Mouse (Mus musculus): ENCODE results near the gene Mgat4b. TPM values are rescaled to one million over a fixed set of nuclear protein-coding genes. Genes with fewer than 3 reads are reported as not detected.

Mgat4b gene
- polyA plus RNA-seq, 1 experiment from 2014 or later, result 39.3 TPM

DNA sequence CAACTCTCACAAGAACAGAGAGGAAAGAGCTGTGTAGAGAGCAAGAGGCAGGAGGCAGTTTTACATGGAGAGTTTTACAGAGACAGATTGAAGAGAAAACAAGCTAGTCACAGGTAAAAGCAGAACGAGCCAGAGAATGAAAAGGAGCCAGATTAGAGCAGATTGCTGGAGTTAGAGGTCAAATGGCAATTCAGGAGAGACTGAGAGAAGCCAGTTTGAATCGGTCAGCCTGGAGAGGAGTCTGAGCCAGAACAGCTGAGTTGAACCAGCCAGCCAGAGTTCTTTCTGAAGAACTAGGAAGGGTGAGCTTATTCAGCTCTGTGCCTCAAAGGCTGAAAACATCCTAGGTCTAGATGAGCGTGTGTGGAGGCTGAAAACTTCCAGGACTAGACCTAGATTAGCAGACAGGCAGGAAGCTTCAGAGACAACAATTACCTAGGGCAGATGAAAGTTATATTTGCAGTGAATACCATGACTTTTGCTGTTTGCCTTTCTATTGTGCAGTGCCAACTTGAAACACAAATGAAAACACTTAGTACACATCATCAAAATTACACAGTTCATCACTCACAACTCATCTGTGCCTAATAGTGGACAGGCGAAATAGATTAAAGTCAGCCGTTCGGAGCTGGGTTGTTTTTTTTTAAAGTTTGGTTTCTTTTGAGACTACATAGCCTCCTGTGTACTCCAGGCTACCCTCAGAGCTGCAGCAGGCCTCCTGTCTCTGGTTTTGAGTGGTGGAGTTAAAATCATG lies 30.0 kb upstream of the Mgat4b start:
- WGBS, result 69% methylated on average over 6 of the region's 6 CpGs
- Histone ChIP-seq H3K4me3 (no peak overlapping the region), H3K36me3 (peaks cover 22% of the 10 kb centered on the region), H3K27ac (ENCODE audit: poor library complexity, severe bottlenecking) (no peak overlapping the region), H3K4me1 (replicated peaks) (peaks cover 32% of the 10 kb centered on the region), H3K9ac (no peak overlapping the region), H3K27me3 (replicated peaks) (no peaks in the 10 kb centered on the region), H3K9me3 (replicated peaks) (no peaks in the 10 kb centered on the region), H3K4me2 (no peak overlapping the region)
- no peak for ATAC-seq (ENCODE audit: insufficient number of reproducible peaks, low FRiP score)

DNA sequence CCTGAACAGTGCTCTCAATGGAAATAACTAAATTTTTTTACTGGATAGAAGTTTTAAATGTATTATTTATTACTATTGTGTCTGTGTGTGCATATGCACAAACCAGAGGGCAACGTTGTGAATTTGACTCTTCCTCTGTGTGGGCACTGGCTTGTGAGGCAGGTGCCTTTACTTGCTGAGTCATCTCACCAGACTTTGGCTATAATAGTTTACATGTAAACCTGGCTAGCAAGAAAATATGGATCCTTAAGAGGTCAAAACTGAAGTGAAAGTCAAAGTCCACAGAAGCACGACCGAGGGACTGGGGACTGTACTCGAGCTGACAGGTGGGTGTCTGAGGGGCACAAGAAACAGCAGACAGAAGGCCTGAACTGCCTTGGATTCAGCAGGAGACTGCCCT lies 28.0 kb upstream of the Mgat4b start:
- Histone ChIP-seq H3K27ac (ENCODE audit: poor library complexity, severe bottlenecking) (no peak overlapping the region), H3K4me3 (no peak overlapping the region), H3K27me3 (replicated peaks) (no peaks in the 10 kb centered on the region), H3K9ac (0 out of 2 replicates have a peak overlapping the region, but pooled peaks have one; percentile 26), H3K4me2 (no peak overlapping the region), H3K4me1 (replicated peaks) (peaks cover 29% of the 10 kb centered on the region), H3K36me3 (peaks cover 15% of the 10 kb centered on the region), H3K9me3 (replicated peaks) (no peaks in the 10 kb centered on the region)
- 75% methylated on average over 4 of the region's 4 CpGs for WGBS
- ATAC-seq (ENCODE audit: insufficient number of reproducible peaks, low FRiP score), result no peak

DNA sequence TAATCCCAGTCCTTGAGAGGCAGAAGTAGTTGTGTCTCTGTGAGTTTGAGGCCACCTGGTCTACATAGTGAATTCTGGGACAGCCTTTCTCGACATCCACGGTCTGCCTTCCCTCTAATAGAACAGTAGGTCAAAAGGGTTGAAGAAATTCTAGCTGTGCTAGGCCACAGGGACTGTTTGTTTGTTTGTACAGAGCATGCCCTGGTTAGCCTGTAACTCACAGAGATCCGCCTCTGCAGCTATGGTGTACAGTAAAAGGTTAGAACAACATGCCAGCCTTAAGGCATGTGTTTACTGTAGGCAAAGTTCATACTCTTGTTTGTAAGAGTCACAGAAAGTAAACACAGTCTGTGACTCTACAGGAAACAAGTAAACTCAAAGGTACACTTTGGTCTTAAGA lies 25.9 kb upstream of the Mgat4b start:
- no peak overlapping the region for H3K9ac ChIP-seq
- no peaks in the 10 kb centered on the region for H3K9me3 ChIP-seq (replicated peaks)
- no peak overlapping the region for H3K4me3 ChIP-seq
- no peak for ATAC-seq (ENCODE audit: insufficient number of reproducible peaks, low FRiP score)
- no peak overlapping the region for H3K27ac ChIP-seq (ENCODE audit: poor library complexity, severe bottlenecking)
- H3K4me2 ChIP-seq, result no peak overlapping the region
- WGBS, result 87% methylated on average over 3 of the region's 3 CpGs
- no peaks in the 10 kb centered on the region for H3K27me3 ChIP-seq (replicated peaks)
- peaks cover 14% of the 10 kb centered on the region; the same call in 1 of the 2 replicates for H3K36me3 ChIP-seq
- peaks cover 14% of the 10 kb centered on the region for H3K4me1 ChIP-seq (replicated peaks)

DNA sequence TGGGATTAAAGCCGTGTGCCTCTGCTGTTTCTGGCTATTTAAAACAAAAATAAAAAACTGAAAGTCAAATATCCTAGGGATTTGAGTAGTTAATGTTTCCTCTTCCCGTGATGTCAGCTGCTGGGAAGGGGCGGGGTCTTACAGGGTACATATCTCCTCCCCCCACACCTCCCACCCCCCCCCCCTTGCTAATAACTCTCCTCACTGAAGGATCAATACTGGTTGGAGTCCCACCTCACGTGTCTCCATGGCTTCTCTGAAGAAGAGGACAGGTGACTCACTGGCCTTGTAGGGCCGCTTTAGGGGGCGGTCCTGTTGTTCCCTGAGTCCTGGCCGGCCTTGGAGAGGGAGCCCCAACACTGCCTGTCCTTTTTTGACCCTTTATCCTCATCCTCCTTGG lies 22.0 kb upstream of the Mgat4b start:
- H3K36me3 ChIP-seq, result peaks cover 9% of the 10 kb centered on the region; the same call in 1 of the 2 replicates
- H3K9ac ChIP-seq, result no peak overlapping the region

DNA sequence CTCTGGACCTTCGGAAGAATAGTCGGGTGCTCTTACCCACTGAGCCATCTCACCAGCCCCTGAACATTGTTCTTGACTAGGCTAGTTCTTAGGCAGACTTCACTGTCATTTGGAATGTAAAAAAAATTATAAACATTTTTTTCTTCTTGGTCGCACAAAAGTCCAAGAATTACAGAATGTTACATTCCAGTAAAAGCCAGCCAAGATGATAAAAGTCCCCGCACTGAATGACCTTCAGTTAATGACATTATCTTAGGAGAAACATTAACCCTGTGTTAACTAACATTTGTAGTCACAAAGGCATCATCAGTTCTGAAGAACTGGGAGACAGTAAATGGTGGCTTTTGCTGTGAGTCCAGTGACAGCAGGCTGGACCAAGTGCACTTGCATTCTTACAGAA lies 20.3 kb upstream of the Mgat4b start:
- Histone ChIP-seq H3K4me1 (replicated peaks) (no peaks in the 10 kb centered on the region), H3K4me2 (no peak overlapping the region), H3K9me3 (replicated peaks) (no peaks in the 10 kb centered on the region), H3K27ac (ENCODE audit: poor library complexity, severe bottlenecking) (no peak overlapping the region), H3K27me3 (replicated peaks) (no peaks in the 10 kb centered on the region), H3K9ac (no peak overlapping the region), H3K36me3 (peaks cover 21% of the 10 kb centered on the region; the same call in 1 of the 2 replicates), H3K4me3 (no peak overlapping the region)
- WGBS, result 69% methylated on average over 4 of the region's 4 CpGs
- no peak for ATAC-seq (ENCODE audit: insufficient number of reproducible peaks, low FRiP score)

More for the DNA sequence above, 22.0 kb upstream of the Mgat4b start:
- H3K4me2 ChIP-seq, result no peak overlapping the region
- H3K27ac ChIP-seq (ENCODE audit: poor library complexity, severe bottlenecking), result no peak overlapping the region
- 74% methylated on average over 7 of the region's 7 CpGs for WGBS
- no peaks in the 10 kb centered on the region for H3K9me3 ChIP-seq (replicated peaks)
- H3K4me3 ChIP-seq, result no peak overlapping the region
- H3K27me3 ChIP-seq (replicated peaks), result no peaks in the 10 kb centered on the region
- H3K4me1 ChIP-seq (replicated peaks), result peaks cover 5% of the 10 kb centered on the region
- ATAC-seq (ENCODE audit: insufficient number of reproducible peaks, low FRiP score), result no peak

DNA sequence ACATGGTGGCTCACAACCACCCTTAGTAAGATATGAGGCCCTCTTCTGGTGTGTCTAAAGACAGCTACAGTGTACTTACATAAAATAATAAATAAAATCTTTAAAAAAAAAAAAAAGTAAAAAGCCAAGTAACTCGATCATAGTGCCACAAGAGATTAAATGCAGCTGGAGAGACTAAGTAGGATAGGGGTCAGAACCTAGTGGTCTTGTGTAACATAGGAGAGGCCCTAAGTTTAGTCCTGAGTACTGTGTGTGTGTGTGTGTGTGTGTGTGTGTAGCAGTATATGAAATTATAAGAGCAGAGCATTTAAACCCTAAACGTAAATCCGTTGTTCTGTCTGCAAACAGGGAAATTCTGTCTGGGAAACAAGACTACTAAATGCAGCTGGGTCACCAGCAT lies 18.4 kb upstream of the Mgat4b start:
- 89% methylated on average over 3 of the region's 3 CpGs for WGBS
- no peak overlapping the region for H3K27ac ChIP-seq (ENCODE audit: poor library complexity, severe bottlenecking)
- no peaks in the 10 kb centered on the region for H3K27me3 ChIP-seq (replicated peaks)
- no peaks in the 10 kb centered on the region for H3K4me1 ChIP-seq (replicated peaks)
- H3K4me3 ChIP-seq, result no peak overlapping the region
- ATAC-seq (ENCODE audit: insufficient number of reproducible peaks, low FRiP score), result no peak
- no peak overlapping the region for H3K4me2 ChIP-seq
- no peaks in the 10 kb centered on the region for H3K9me3 ChIP-seq (replicated peaks)
- H3K9ac ChIP-seq, result no peak overlapping the region
- peaks cover 26% of the 10 kb centered on the region; the same call in 1 of the 2 replicates for H3K36me3 ChIP-seq

DNA sequence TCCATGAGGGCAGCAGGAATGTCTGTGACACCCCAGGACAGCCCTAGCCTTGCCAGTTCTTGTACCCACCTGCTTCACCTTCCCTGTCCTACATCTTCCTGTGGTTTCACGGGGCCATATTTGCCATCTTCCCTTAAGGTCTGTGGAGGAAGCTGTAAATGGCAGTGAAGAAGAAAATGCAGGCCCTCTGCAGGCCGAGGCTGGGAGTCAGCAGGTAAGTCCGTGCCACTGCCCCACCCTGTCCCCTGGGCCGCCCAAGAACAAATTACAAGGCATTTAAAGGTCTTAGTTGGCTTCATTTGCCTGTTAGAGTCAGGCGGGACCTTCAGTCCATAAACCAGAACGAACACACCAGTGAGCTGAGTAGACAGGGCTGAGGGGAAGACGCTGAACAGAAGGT lies 16.6 kb upstream of the Mgat4b start:
- Histone ChIP-seq H3K27me3 (replicated peaks) (no peaks in the 10 kb centered on the region), H3K4me1 (replicated peaks) (no peaks in the 10 kb centered on the region), H3K36me3 (peaks cover 32% of the 10 kb centered on the region), H3K9me3 (replicated peaks) (no peaks in the 10 kb centered on the region), H3K27ac (ENCODE audit: poor library complexity, severe bottlenecking) (no peak overlapping the region), H3K4me2 (no peak overlapping the region), H3K9ac (no peak overlapping the region), H3K4me3 (no peak overlapping the region)
- no peak for ATAC-seq (ENCODE audit: insufficient number of reproducible peaks, low FRiP score)
- WGBS, result 81% methylated on average over 7 of the region's 7 CpGs

DNA sequence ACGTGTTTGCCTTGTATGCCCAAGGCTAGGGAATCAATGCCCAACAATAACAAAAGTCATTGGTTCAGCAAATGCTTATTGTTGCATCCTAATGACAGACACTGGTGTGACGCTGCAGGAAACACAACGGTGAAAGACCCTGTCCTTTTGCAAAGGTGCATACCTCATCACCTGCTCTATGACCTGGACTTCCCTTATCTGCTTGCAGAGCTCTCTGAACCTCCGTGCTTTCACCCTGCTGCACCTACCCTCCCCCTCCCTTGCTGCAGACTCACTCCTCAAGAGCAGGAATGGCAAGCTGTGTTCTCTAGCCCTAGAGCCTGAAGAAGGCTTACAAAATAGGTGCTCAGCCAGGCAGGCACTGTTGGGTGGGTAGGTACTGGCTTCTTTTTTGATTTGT lies 15.9 kb upstream of the Mgat4b start:
- peaks cover 39% of the 10 kb centered on the region for H3K36me3 ChIP-seq
- no peaks in the 10 kb centered on the region for H3K9me3 ChIP-seq (replicated peaks)
- H3K4me3 ChIP-seq, result no peak overlapping the region
- no peak for ATAC-seq (ENCODE audit: insufficient number of reproducible peaks, low FRiP score)
- 58% methylated on average over 4 of the region's 4 CpGs for WGBS
- no peak overlapping the region for H3K9ac ChIP-seq
- H3K4me1 ChIP-seq (replicated peaks), result no peaks in the 10 kb centered on the region
- H3K27me3 ChIP-seq (replicated peaks), result no peaks in the 10 kb centered on the region
- H3K4me2 ChIP-seq, result no peak overlapping the region
- H3K27ac ChIP-seq (ENCODE audit: poor library complexity, severe bottlenecking), result no peak overlapping the region

DNA sequence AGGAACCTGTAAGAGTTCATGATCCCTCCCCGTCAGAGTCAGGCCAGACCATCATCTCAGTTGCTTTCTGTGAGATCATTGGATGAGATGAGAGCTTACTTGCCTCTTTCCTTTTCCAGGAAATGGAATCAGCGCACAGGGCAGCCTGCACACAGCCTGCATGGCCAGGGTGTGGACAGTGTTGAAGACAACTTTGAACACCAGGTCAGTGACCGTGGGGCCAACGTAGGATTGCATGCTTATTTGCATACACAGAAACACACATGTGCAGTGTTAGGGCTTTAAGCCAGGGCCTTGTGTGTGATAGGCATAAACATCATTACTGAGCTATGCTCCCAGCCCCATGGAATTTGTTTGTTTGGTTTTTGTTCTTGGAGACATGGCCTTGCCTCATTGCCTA lies 13.2 kb upstream of the Mgat4b start:
- H3K4me2 ChIP-seq, result no peak overlapping the region
- H3K4me1 ChIP-seq (replicated peaks), result no peaks in the 10 kb centered on the region
- no peak overlapping the region for H3K9ac ChIP-seq
- no peak overlapping the region for H3K4me3 ChIP-seq
- no peaks in the 10 kb centered on the region for H3K27me3 ChIP-seq (replicated peaks)
- no peak for ATAC-seq (ENCODE audit: insufficient number of reproducible peaks, low FRiP score)
- no peak overlapping the region for H3K27ac ChIP-seq (ENCODE audit: poor library complexity, severe bottlenecking)
- H3K9me3 ChIP-seq (replicated peaks), result no peaks in the 10 kb centered on the region
- H3K36me3 ChIP-seq, result peaks cover 66% of the 10 kb centered on the region
- WGBS, result 88% methylated on average over 4 of the region's 4 CpGs

DNA sequence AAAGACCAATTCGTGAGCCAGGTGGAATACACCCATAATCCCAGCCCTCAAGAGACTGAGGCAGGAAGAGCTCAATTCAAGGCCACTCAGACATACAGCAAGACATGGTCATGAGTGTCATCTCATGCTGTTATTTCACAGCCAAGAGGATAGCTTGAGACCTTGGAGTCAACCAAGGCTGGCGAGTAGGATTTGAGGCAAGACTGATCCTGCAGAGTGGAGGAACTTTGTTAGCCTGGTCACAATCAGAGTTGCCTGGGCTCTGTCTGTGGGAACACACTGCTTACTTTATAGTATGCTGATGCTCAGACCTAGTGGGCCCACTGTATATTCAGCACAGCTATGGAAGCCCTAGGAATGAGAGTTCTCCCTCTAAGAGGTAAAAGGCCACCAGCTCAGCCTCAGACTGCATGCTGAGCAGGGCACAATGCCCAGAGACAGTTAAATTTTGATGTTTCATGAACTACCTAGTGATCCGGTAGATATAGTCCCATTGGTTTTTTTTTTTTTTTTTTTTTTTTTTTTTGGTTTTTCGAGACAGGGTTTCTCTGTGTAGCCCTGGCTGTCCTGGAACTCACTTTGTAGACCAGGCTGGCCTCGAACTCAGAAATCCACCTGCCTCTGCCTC lies 12.4 kb upstream of the Mgat4b start:
- Histone ChIP-seq H3K4me1 (replicated peaks) (no peaks in the 10 kb centered on the region), H3K4me2 (no peak overlapping the region), H3K4me3 (no peak overlapping the region), H3K27me3 (replicated peaks) (no peaks in the 10 kb centered on the region), H3K9me3 (replicated peaks) (no peaks in the 10 kb centered on the region), H3K9ac (no peak overlapping the region), H3K36me3 (peaks cover 75% of the 10 kb centered on the region), H3K27ac (ENCODE audit: poor library complexity, severe bottlenecking) (no peak overlapping the region)
- ATAC-seq (ENCODE audit: insufficient number of reproducible peaks, low FRiP score), result no peak
- 90% methylated on average over 4 of the region's 5 CpGs for WGBS

DNA sequence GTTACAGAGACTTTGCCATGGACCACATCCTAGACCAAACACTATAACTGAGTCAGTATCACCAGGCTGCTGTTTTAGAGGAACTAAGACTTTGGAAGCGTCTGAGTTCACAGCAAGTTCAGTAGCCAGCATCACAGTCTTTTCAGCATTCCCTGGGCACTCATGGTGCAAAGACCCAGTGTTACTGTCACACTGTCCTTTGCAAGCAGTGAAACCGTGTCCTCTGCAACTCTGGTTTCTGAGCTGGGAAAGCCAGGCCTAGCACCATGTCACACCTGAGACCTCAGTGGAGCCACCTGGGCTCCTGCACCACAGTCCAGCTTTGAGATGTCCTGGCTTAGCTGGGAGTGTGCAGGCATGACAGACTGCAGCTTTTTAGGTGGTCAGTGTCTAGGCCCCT lies 11.8 kb upstream of the Mgat4b start:
- H3K36me3 ChIP-seq, result peaks cover 77% of the 10 kb centered on the region
- WGBS, result 85% methylated on average over 2 of the region's 2 CpGs

More for the DNA sequence above, 11.8 kb upstream of the Mgat4b start:
- Histone ChIP-seq H3K27me3 (replicated peaks) (no peaks in the 10 kb centered on the region), H3K27ac (ENCODE audit: poor library complexity, severe bottlenecking) (no peak overlapping the region), H3K4me2 (no peak overlapping the region), H3K4me3 (no peak overlapping the region), H3K9ac (no peak overlapping the region), H3K9me3 (replicated peaks) (no peaks in the 10 kb centered on the region), H3K4me1 (replicated peaks) (no peaks in the 10 kb centered on the region)
- no peak for ATAC-seq (ENCODE audit: insufficient number of reproducible peaks, low FRiP score)

Measured in heart, embryonic 12.5 days (tissue).